Mouse (Mus musculus): ENCODE measurements at regions not wholly inside any gene's neighbourhood (a gene's known extent, or its start where the extent isn't known, plus 50 kb on each side); places are given as distances from the start of the nearest gene placed in this dataset.

DNA sequence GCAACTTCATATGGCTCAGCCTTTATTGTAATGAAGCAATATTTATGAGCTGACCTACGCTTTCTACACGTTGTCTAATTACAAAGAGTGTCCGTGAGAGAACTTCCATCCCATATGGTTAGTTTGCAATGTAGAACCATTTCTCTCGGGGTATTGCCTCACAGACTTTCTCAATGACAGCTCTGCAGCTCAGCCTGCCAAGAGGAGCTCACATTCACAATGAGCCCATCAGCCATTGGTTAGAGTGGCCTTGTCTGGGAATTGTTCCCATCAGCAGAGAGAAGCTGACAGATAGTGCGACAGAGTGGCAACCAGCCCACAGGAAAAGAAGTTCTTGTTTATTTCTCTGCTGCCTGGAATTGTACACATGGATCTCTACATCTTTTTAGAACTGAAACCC, 409.7 kb downstream of the Zfp704 start:
- no peak for ATAC-seq (replicated peaks in 1 of 2; ENCODE audit: insufficient read depth in 1 of 2, low FRiP score in 2 of 2, low TSS enrichment in 1 of 2, low read depth in 1 of 2, poor library complexity in 2 of 2, severe bottlenecking in 2 of 2)

DNA sequence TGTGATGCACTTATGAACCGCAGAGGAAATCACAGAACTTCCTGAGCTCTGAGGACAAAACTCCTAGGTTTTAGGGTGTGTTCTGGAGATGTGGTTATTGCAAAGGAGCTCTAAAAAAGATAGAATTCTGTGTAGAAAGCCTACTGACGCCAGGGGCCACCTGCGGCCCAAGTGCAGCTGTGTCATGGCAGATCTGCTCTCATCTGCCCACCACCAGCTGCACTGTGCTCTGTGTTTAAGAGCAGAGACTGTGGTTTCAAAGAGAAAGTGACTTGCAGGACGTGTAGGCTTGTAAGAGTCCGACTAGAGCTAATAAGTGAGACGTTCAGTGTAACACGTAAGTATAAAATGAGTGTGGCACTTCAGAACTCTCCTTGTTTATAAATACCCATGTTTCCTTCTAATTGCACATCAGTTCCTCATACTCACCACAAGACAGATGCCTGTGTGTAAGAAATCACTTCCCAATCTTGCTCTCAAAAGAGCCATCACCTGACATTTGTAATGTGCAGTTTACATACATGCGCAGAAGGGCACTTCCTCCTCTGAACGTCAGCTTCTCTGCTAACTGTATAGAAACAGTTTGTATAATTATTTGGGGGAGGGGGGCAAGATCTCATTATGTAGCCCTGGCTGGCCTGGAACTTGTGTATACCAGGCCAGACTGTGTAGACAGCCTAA, 411.1 kb downstream of the Zfp704 start:
- peak; percentile 72 to 79 for ATAC-seq (replicated peaks in 1 of 2; ENCODE audit: insufficient read depth in 1 of 2, low FRiP score in 2 of 2, low TSS enrichment in 1 of 2, low read depth in 1 of 2, poor library complexity in 2 of 2, severe bottlenecking in 2 of 2)

DNA sequence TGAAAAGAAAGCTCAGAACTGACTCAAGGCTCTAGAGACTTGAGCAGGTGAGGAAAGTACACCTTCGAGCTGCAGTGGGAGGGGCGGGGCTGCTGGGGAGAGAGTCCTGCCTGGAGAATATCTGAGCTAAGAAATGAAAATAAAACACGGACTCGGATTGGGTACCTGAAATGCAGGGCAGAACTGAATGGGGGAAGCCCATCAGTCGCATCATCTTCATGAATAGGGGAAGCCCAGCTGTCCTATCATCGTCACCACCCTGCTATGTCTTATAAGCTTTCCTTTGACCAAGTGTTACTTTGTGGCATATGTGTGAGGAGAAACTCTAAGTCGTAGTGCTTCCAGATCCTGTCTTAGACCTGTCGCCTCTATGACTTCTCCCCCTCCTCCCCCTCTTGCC, 414.1 kb downstream of the Zfp704 start:
- ATAC-seq (replicated peaks in 1 of 2; ENCODE audit: insufficient read depth in 1 of 2, low FRiP score in 2 of 2, low TSS enrichment in 1 of 2, low read depth in 1 of 2, poor library complexity in 2 of 2, severe bottlenecking in 2 of 2): no peak

DNA sequence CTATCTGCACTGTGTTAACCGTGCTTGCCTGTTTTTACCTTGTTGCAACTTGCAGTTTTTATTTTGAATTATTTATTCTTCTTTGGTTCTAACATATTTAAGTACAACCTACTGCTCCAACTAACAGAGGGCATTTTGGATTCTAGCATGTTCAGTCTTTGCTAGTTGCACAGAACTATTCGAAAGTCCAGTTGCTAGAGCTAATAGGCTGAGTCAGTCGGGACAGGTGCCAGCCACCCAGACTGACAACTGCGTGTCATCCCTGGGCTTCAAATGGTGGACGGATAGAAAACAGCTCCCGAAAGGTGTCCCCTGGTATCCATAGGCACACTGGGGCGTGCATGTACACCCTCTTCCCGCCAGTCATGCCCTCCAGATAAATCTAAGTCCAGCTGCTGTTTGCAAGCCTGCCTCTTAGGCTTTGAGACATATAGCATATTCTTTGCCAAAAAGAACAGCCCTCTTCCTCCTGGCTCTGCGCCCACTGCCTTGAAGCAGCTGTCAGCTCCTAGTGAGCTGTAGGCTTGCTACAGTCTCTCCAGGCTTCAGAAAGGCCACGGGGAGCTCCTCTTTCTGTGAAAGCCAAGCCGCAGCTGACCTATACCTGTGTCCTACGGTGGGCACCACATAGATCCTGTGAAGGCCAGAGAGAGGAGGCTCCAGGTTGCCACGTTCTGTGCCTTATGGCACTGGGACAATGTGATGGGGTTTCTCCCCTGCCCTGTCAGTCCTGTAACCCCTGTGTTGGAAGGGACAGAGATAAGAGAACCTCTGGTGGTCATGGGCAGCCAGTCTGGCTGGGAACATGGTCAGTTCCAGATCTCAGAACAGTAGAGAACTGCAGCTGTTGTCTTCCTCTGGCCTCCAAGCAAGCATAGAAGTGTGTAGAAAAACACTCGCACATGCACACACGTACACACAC, 420.3 kb downstream of the Zfp704 start:
- ATAC-seq (replicated peaks in 1 of 2; ENCODE audit: insufficient read depth in 1 of 2, low FRiP score in 2 of 2, low TSS enrichment in 1 of 2, low read depth in 1 of 2, poor library complexity in 2 of 2, severe bottlenecking in 2 of 2): 0 out of 4 replicates have a peak, but pooled peaks have one; percentile 40 to 45

DNA sequence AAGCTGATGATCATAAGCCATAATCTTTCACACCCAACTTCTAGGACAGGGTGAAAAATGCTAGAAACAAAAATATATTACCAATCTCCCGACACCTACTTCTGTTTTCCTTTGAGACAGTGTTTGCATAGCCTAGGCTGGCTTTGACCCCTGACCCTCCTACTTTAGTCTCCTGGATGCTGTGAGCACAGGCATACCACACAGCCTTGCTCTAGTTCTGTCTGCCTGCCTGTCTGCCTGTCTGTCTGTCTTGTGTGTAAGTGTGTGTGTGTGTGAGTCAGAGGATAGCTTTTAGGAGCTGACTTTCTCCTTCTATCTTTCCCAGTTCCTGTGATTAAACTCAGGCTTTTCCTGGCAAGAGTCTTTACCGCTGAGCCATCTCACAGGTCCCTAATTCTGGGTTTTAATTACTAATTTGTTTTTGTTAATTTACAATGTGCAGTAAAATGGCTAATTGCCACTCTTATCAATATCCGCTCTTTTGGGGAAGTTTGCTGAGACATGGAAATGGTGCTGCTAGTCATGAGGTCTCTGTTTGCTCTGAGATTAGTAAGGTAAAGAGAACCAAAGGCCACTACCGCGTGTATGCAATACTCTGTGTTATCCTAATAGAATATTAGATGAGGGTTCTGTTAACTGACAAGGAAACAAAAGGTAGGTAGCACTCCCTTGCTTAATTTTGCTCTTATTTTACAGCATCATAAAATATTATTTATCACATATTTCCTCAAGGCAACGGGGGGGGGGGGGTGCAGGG, 423.3 kb downstream of the Zfp704 start:
- no peak for ATAC-seq (replicated peaks in 1 of 2; ENCODE audit: insufficient read depth in 1 of 2, low FRiP score in 2 of 2, low TSS enrichment in 1 of 2, low read depth in 1 of 2, poor library complexity in 2 of 2, severe bottlenecking in 2 of 2)

DNA sequence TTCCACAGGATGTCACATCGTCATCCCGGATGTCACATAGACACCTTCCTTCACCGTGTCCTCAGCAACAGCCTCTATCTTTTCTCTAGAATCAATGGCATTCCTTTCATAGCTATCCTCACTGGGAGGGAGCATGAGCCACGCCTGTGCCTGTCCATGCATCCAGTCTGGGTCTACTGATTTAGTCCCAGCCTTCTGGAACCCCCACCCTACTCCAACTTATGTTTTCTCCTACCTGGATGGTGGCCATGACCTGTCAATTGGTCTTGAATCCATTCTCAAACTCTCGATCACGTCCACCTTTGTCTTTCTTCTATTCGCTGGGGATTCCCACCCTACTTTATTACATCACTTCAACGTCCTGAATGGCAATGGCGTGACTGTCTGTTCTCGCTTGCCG, 428.3 kb downstream of the Zfp704 start:
- no peak for ATAC-seq (replicated peaks in 1 of 2; ENCODE audit: insufficient read depth in 1 of 2, low FRiP score in 2 of 2, low TSS enrichment in 1 of 2, low read depth in 1 of 2, poor library complexity in 2 of 2, severe bottlenecking in 2 of 2)

DNA sequence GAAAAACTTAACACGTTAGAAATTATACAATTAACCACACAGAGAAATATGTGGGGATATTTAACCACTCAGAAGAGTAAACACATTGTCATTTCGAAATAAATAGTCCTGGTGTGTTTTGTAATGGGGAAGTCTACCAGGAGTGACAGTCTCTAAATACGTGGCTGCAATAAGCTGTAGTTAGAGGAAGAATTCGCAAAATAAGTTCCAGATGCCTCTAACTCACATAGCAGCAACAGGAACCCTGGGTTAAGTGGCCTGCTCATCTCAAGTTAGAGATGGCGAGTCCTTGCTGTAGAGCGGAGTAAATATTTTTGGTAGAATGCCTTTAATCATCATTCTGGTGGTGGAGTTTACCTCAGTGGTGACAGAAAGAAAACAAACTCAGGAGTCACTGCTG, 430.2 kb downstream of the Zfp704 start:
- ATAC-seq (replicated peaks in 1 of 2; ENCODE audit: insufficient read depth in 1 of 2, low FRiP score in 2 of 2, low TSS enrichment in 1 of 2, low read depth in 1 of 2, poor library complexity in 2 of 2, severe bottlenecking in 2 of 2): no peak; a peak in 1 of 4 replicates

DNA sequence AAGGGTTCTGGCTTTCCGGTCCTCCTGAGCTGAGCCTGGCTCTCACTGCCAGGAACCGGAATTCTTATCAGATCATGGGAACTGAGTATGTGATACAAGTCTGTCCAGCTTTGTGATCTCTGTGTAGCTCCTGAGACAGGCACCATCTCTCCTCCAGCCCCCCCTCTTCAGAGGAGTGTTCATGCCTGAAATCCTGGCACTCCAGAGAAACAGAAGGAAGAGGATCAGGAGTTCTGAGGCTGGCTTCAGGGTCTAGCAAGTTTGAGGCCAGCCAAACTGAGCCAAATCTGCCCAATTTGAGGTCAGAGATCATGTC, 435.4 kb downstream of the Zfp704 start:
- no peak for ATAC-seq (replicated peaks in 1 of 2; ENCODE audit: insufficient read depth in 1 of 2, low FRiP score in 2 of 2, low TSS enrichment in 1 of 2, low read depth in 1 of 2, poor library complexity in 2 of 2, severe bottlenecking in 2 of 2)

DNA sequence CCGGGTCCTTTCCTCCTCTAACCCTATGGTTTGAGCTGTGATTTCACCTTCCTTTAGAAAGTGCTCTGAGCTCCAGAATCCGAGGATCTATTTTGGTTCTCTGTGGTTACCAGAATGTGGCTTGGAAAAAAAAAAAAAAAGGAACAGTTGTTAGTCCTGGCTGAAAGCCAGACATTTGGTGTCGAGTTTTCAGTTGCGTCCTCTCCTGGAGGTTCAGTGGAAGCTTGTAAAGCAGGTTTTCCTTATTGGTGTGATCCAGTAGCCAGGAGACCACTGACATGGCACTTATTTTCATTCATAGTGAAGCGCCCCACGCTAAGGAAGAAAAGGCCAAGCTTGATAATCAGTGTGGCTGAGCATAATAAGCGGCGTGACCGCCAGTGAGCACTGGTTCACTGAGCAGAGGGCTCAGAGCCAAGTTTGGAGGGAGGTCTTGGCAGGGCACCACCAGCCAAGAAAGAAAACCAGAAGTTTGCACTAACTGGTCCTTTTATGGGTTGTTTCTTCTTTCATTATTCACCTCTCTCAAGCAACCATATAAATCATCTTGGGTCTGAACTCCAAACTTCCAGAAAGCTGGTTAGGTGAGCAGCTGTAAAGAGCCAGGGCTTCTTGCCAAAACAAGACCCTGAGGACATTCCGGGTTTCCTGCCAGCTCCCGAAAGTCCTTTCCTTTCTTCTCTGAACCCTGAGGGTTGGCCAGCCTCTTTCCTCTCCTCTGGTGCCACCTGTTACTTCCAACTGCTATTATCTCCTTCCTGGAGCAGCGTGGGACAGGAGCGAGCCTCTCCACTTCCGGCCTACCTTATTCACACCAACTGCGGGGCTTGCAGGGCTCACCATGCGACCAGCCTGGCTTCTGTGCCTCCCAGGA, 436.0 kb downstream of the Zfp704 start:
- ATAC-seq (replicated peaks in 1 of 2; ENCODE audit: insufficient read depth in 1 of 2, low FRiP score in 2 of 2, low TSS enrichment in 1 of 2, low read depth in 1 of 2, poor library complexity in 2 of 2, severe bottlenecking in 2 of 2): peak; percentile 81 to 89

DNA sequence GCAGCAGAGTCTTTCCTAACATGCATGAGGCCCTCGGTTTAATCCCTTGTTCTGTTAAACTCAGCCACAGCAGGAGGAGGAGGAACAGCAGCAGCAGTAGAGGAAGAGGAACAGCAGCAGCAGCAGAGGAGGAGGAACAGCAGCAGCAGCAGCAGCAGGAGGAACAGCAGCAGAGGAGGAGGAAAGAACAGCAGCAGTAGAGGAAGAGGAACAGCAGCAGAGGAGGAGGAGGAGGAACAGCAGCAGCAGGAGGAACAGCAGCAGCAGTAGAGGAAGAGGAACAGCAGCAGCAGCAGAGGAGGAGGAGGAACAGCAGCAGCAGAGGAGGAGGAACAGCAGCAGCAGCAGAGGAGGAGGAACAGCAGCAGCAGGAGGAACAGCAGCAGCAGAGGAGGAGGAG, 437.9 kb downstream of the Zfp704 start:
- ATAC-seq (replicated peaks in 1 of 2; ENCODE audit: insufficient read depth in 1 of 2, low FRiP score in 2 of 2, low TSS enrichment in 1 of 2, low read depth in 1 of 2, poor library complexity in 2 of 2, severe bottlenecking in 2 of 2): no peak

DNA sequence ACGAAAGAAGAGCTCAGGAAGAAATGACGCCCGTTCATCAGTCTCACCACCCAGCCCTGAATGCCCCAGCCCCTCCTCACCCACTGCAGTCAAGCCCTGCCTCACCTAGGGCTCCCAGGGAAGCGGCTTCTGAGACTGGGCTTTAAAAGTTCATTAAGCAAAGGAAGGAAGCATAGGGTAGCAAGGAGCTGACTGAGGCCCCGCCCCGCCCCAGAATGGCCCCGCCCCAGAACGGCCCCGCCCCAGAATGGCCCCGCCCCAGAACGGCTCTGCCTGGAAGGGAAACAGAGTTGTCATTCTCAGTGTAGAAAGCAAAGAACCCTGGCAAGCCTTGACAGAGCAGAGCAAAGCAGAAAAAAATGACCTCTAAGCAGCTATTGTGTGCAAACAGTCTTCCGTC, 440.9 kb downstream of the Zfp704 start:
- ATAC-seq (replicated peaks in 1 of 2; ENCODE audit: insufficient read depth in 1 of 2, low FRiP score in 2 of 2, low TSS enrichment in 1 of 2, low read depth in 1 of 2, poor library complexity in 2 of 2, severe bottlenecking in 2 of 2): no peak

DNA sequence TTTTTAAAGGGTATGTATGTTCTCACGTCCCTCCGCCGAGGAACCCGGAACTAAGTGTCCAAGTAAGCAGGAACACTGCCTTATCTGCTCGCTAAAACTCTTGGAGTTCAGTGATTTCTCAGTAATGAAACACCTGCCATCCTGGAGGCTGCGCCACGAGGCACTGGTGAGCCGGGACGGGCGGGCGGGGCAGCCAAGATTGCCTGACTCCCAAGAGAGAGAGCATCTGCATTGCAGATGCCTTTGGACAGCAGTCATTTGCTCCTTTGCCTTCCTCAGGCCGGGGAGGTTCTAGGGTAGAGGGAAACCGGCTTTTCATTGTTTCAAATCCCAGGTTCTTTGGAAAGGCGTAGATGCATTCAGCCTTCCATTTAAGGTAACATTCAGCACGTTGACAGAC, 450.8 kb downstream of the Zfp704 start:
- no peak for ATAC-seq (replicated peaks in 1 of 2; ENCODE audit: insufficient read depth in 1 of 2, low FRiP score in 2 of 2, low TSS enrichment in 1 of 2, low read depth in 1 of 2, poor library complexity in 2 of 2, severe bottlenecking in 2 of 2)

DNA sequence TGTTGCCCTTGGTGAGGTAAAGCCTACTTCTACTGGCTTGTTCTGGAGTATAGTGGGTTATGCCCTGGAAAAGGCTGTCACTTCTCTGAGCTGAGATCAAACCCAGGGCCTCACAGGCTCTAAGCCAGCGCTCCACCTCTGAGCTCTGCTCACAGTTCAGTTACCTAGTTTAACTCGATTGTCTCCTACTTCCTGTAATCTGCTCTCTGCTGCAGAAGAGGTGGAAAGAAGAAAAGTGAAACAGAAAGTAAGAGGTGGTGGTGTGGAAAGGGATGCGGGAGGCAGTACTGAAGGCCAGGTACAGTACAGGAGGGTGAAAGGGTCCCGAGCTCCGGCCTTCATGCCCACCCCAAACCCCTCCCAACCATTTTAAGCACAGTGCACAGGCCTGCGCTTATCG, 455.7 kb downstream of the Zfp704 start:
- peak; percentile 75 to 82 for ATAC-seq (replicated peaks in 1 of 2; ENCODE audit: insufficient read depth in 1 of 2, low FRiP score in 2 of 2, low TSS enrichment in 1 of 2, low read depth in 1 of 2, poor library complexity in 2 of 2, severe bottlenecking in 2 of 2)

DNA sequence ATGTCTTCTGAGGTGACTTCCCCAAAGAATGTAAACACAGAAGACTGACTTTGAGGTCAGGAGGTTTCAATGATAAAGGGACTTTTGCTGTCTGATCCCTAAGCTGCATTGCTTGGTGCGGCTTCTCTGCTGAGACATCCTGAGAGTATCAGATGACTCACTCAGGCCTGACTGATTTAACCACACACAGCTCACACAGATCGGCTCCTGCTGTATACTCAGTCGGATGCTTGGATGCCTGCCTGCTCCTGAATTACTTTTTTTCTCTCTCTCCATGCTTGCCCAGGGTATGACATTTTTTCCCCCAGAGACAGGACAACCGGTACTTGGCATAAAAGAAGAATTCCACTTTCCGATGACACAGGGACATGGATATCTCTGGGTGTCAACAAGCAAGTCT, 456.2 kb downstream of the Zfp704 start:
- no peak for ATAC-seq (replicated peaks in 1 of 2; ENCODE audit: insufficient read depth in 1 of 2, low FRiP score in 2 of 2, low TSS enrichment in 1 of 2, low read depth in 1 of 2, poor library complexity in 2 of 2, severe bottlenecking in 2 of 2)

DNA sequence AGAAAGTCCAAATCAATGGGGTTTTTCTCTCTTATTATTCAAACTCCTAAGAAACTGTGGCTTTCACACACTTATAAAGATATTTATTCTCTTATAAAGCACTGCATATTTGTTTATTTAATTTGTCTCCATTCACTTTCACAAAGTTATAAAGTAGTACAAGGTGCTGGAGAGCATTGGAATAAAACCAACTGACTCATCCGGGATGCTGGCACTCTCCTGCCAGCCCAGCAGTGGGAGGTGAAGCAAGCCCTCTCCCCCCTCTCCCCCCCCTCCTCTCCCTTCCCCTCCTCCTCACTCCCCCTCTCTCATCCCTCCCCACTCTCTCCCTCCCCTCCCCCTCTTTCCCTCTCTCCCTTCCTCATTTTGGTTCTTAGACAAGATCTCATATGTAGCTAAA, 457.6 kb downstream of the Zfp704 start:
- no peak for ATAC-seq (replicated peaks in 1 of 2; ENCODE audit: insufficient read depth in 1 of 2, low FRiP score in 2 of 2, low TSS enrichment in 1 of 2, low read depth in 1 of 2, poor library complexity in 2 of 2, severe bottlenecking in 2 of 2)

DNA sequence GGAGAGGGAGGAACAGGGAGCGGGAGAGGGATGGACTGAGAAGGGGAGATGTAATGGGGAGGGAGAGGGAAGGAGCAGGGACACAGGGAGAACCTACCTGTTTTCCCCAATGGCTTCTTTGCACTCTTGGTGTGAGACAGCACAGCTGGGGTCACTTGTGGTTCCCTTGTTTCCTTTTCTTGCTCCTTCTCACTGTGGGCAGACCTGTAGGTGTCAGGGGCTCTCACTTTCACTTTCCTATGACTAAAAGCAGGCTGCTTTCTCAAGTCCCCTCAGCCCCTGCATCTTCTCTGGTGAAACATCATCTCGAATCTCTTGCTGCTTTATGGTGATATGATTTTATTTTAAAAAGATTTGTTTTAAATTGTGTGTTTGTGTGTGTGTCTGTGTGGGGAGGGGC, 458.3 kb downstream of the Zfp704 start:
- ATAC-seq (replicated peaks in 1 of 2; ENCODE audit: insufficient read depth in 1 of 2, low FRiP score in 2 of 2, low TSS enrichment in 1 of 2, low read depth in 1 of 2, poor library complexity in 2 of 2, severe bottlenecking in 2 of 2): peak; percentile 71 to 85

DNA sequence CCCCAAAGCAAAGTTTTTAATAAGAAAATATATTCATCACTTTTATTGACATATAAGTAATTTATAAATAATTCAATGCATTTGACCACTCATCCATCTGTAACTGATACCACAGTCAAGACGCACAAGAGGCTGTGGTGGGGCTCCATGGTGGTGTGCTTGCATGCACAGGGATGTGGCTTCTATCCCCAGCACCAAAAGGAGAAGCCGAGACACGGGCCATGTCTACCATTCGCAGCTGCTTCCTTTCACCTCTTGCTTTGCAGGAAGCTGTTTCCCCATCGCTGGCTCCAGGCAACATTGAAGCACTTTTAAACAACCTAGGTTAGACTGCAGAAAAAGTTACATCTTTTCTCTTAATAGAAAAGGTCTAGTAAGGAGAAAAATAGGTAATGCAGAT, 461.3 kb downstream of the Zfp704 start:
- peak; percentile 88 to 92 for ATAC-seq (replicated peaks in 1 of 2; ENCODE audit: insufficient read depth in 1 of 2, low FRiP score in 2 of 2, low TSS enrichment in 1 of 2, low read depth in 1 of 2, poor library complexity in 2 of 2, severe bottlenecking in 2 of 2)
